Mouse (Mus musculus): Measurements from ENCODE around the gene Cd109.

The Cd109 gene

DNA sequence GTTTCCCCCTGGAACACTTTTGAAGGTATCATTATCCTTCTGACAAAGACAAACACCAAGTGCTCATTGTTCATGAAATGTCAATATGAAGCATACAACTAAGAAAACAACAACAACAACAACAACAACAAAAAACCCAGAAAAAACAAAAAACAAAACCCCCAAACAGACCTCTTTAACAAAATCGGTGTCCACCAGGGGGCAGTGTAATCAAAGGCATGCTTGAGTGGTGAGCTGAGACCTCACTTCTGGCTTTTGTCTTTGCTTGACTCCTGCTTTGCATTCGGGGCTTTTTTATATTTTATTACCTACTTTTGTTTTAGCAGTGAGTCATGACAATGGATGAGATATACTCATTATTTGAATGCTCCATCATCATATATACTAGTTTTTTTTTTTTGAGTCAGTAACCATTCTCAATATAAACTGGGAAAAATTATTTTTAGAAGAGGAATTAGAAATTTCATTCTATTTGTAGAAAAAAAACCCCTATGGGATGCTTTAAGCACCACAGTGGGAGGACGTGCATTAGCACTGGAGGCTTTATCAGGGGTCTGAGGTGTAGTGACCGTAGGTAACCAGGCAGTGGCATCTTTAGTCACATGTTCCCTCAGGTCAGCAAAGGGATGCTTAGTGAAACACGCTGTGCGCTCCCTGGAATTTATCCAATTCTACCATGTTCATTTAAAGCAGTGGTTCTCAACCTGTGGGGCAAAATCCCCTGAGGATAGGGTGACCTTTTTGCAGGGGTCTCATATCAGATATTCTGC lies 30.8 kb downstream of the Cd109 start:
- DNase-seq = peak in 1 of 2 experiments; percentile 58

GRCm38 (mm10) chr9:78648641-78649040 lies 33.3 kb downstream of the Cd109 start:
- no peak for DNase-seq

- no peak for DNase-seq
Observed at GRCm38 (mm10) chr9:78649398-78649797, 34.1 kb downstream of the Cd109 start.

DNA sequence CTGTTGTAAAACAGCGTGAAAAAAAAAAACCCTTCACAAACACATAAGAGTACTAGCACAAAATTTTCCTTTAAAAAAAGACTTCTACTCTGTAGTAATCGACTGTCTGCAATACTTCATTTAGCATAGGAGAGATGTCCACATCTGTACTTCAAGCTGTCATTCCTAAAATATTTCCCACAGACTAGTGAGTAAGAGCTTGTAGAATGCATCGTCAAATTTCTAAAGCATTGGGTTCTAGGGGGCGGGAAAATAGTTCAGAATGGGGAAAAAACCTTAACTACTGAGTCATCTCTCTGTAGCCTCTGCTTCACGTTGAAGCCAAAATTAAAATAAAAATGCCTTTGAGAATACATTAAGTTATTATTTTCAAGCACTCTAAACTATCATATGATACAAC lies 42.2 kb downstream of the Cd109 start:
- DNase-seq = no peak

- DNase-seq = no peak
Observed at GRCm38 (mm10) chr9:78671446-78671985, 56.2 kb downstream of the Cd109 start.

GRCm38 (mm10) chr9:78700691-78701090 lies 85.3 kb downstream of the Cd109 start:
- peak; percentile 42 to 71 for DNase-seq

- no peak for DNase-seq
Observed at GRCm38 (mm10) chr9:78702509-78703239, 87.3 kb downstream of the Cd109 start.

DNA sequence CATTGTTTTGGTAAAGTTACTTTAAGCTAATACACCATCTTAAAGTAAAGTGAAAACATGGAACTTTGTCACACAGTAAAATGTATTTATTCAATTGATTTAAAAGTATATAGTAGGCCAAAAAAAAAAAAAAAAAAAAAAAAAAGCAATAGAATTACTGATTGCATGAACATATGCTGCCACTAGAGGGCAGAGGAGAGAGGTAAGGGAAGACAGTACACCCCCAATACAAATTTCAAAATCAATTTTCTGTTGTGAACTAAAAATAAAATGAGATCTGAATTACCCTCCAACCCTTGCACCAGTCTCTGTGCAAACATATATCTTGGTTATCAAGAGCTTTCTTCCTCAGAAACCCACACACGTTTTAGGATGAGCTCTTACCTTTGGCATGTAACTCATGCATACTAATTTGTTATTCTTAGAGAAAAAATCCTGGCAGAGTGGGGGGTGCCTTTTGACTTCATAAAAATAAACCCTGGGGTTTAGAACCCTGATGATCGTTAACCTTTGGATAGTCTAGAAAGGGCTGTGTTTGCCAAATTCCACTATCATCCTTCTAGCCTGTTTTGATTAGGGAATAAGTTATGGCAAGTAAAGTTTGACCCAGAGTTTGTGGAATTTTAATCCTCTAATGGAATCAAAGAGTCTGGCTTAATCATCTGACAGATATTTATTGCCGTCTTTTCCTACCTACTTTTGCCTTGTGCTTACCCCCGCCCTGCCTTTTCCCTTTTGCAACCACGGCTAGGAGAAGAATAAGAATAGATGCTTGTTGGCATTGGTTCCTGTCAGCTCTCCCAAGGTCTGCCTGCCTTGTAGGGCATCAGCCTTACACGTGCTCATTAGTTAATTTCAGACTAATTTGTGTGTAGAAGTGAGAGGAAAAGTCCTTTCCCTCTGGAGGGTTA lies 105.8 kb downstream of the Cd109 start:
- DNase-seq = no peak

- no peak for DNase-seq
Observed at GRCm38 (mm10) chr9:78731931-78732330, 116.6 kb downstream of the Cd109 start.

GRCm38 (mm10) chr9:78735519-78735918 lies 120.2 kb downstream of the Cd109 start:
- DNase-seq = no peak

DNA sequence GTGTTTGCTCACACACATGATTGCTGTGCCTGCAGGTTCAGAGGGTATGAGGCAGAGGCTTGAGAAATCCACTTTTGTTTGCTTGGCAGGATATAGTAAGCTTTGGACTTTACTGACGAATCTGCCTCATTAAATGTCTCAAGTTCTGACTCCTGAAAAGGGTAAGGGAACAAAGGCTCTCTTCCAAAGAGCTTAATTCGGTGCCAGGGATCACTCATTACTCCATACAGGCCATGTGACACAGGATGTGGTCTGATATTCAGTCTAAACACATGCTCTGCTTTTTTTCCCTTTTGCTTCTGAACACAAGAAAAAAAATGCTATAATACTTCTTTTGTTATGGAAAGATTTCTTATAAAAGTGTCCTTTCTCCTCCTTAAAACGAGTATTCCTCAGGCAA lies 126.7 kb downstream of the Cd109 start:
- DNase-seq = no peak

DNA sequence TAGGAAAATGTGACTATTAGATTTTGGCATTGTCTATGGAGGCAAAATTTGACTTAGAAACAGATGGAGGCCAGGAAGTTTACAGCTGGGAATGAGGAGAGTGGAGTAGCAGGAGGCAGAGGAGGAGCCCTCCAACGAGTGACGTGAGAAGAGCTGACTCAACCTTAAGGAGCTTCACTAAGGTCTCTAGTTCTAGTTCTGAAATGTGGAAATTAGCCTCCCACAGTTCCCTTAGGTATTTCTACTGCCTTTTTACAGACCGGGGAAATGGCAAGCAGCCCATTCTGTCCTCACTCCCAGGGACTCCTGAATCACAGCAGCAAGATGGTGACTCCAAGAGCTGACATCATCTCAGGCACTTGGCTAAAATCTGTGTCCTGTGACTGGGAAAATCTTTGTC lies 134.9 kb downstream of the Cd109 start:
- DNase-seq = peak in 1 of 2 experiments; percentile 9

Measured in lung, postnatal 4 days (tissue).